Mouse (Mus musculus): ENCODE results near the gene Meiob. TPM values are rescaled to one million over a fixed set of nuclear protein-coding genes. Genes with fewer than 3 reads are reported as not detected.

Gene Meiob
- polyA plus RNA-seq, 1 experiment from 2014 or later = not detected

DNA sequence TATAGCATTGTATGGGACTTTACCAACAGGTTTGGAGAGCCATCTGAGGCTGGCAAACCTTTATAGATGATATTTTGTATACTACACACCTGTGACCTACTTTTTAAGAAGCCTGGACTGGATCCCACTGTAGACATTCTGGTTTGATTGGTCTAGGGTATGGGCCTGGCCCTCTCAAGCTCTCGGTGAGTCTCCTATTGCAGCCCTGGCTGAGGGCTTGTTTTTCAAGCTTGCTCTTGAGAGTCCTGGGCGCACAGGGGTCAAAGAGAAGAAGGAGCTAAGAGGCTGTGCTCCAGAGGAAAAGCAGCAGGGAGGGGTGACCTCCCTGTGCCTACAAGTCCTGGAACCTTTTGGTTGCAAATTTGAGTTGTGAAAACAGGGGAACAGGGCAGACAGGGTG lies 27.0 kb upstream of the Meiob start:
- WGBS = 88% methylated on average over 2 of the region's 2 CpGs
- no peak overlapping the region for H3K4me2 ChIP-seq (ENCODE audit: low read depth)
- no peak for DNase-seq (ENCODE audit: low spot score)
- no peak for ATAC-seq (ENCODE audit: insufficient read depth, low FRiP score, low TSS enrichment)
- no peaks in the 10 kb centered on the region for H3K36me3 ChIP-seq (ENCODE audit: control insufficient read depth, insufficient read depth, low read length)
- H3K4me1 ChIP-seq (ENCODE audit: control insufficient read depth, insufficient read depth, low read length) = no peaks in the 10 kb centered on the region
- H3K27me3 ChIP-seq (ENCODE audit: control insufficient read depth, insufficient read depth, low read length) = no peaks in the 10 kb centered on the region
- no peak overlapping the region for H3K4me3 ChIP-seq (ENCODE audit: low read depth, low read length)
- H3K9me3 ChIP-seq (ENCODE audit: control insufficient read depth, low read length) = no peaks in the 10 kb centered on the region
- no peak overlapping the region for H3K9ac ChIP-seq (ENCODE audit: low read length)
- no peak overlapping the region for H3K27ac ChIP-seq (ENCODE audit: low read depth, low read length)

GRCm38 (mm10) chr17:24780821-24781220 lies 23.3 kb upstream of the Meiob start:
- ATAC-seq (ENCODE audit: insufficient read depth, low FRiP score, low TSS enrichment) (no peak), DNase-seq (ENCODE audit: low spot score) (no peak)
- no peak overlapping the region for H3K27ac ChIP-seq (ENCODE audit: low read depth, low read length)
- 94% methylated on average over 2 of the region's 2 CpGs for WGBS
- H3K36me3 ChIP-seq (ENCODE audit: control insufficient read depth, insufficient read depth, low read length) = no peaks in the 10 kb centered on the region
- no peaks in the 10 kb centered on the region for H3K27me3 ChIP-seq (ENCODE audit: control insufficient read depth, insufficient read depth, low read length)
- no peak overlapping the region for H3K4me2 ChIP-seq (ENCODE audit: low read depth)
- no peaks in the 10 kb centered on the region for H3K4me1 ChIP-seq (ENCODE audit: control insufficient read depth, insufficient read depth, low read length)
- no peaks in the 10 kb centered on the region for H3K9me3 ChIP-seq (ENCODE audit: control insufficient read depth, low read length)
- H3K9ac ChIP-seq (ENCODE audit: low read length) = no peak overlapping the region
- H3K4me3 ChIP-seq (ENCODE audit: low read depth, low read length) = no peak overlapping the region

- DNase-seq (ENCODE audit: low spot score) = no peak
- 69% methylated on average over 8 of the region's 8 CpGs for WGBS
- no peaks in the 10 kb centered on the region for H3K36me3 ChIP-seq (ENCODE audit: control insufficient read depth, insufficient read depth, low read length)
- H3K4me2 ChIP-seq (ENCODE audit: low read depth) = no peak overlapping the region
- no peak overlapping the region for H3K9ac ChIP-seq (ENCODE audit: low read length)
- H3K27ac ChIP-seq (ENCODE audit: low read depth, low read length) = no peak overlapping the region
- no peaks in the 10 kb centered on the region for H3K4me1 ChIP-seq (ENCODE audit: control insufficient read depth, insufficient read depth, low read length)
- no peak overlapping the region for H3K4me3 ChIP-seq (ENCODE audit: low read depth, low read length)
- H3K9me3 ChIP-seq (ENCODE audit: control insufficient read depth, low read length) = no peaks in the 10 kb centered on the region
- no peak for ATAC-seq (ENCODE audit: insufficient read depth, low FRiP score, low TSS enrichment)
- H3K27me3 ChIP-seq (ENCODE audit: control insufficient read depth, insufficient read depth, low read length) = no peaks in the 10 kb centered on the region
Observed at GRCm38 (mm10) chr17:24792190-24792589, 11.9 kb upstream of the Meiob start.

- H3K36me3 ChIP-seq (ENCODE audit: control insufficient read depth, insufficient read depth, low read length) = no peaks in the 10 kb centered on the region
- no peak for ATAC-seq (ENCODE audit: insufficient read depth, low FRiP score, low TSS enrichment)
- H3K4me2 ChIP-seq (ENCODE audit: low read depth) = no peak overlapping the region
- WGBS = 70% methylated on average over 12 of the region's 12 CpGs
- no peak overlapping the region for H3K27ac ChIP-seq (ENCODE audit: low read depth, low read length)
- DNase-seq (ENCODE audit: low spot score) = no peak
- H3K9ac ChIP-seq (ENCODE audit: low read length) = no peak overlapping the region
- H3K4me3 ChIP-seq (ENCODE audit: low read depth, low read length) = no peak overlapping the region
- H3K9me3 ChIP-seq (ENCODE audit: control insufficient read depth, low read length) = no peaks in the 10 kb centered on the region
- no peaks in the 10 kb centered on the region for H3K27me3 ChIP-seq (ENCODE audit: control insufficient read depth, insufficient read depth, low read length)
- H3K4me1 ChIP-seq (ENCODE audit: control insufficient read depth, insufficient read depth, low read length) = no peaks in the 10 kb centered on the region
Observed at GRCm38 (mm10) chr17:24794791-24795190, 9.3 kb upstream of the Meiob start.

GRCm38 (mm10) chr17:24796969-24797368 lies 7.1 kb upstream of the Meiob start:
- H3K4me1 ChIP-seq (ENCODE audit: control insufficient read depth, insufficient read depth, low read length) = no peaks in the 10 kb centered on the region
- no peaks in the 10 kb centered on the region for H3K9me3 ChIP-seq (ENCODE audit: control insufficient read depth, low read length)
- no peak overlapping the region for H3K4me3 ChIP-seq (ENCODE audit: low read depth, low read length)
- H3K36me3 ChIP-seq (ENCODE audit: control insufficient read depth, insufficient read depth, low read length) = no peaks in the 10 kb centered on the region
- no peak overlapping the region for H3K9ac ChIP-seq (ENCODE audit: low read length)
- 85% methylated on average over 3 of the region's 3 CpGs for WGBS
- DNase-seq (ENCODE audit: low spot score) = no peak
- H3K4me2 ChIP-seq (ENCODE audit: low read depth) = no peak overlapping the region
- H3K27ac ChIP-seq (ENCODE audit: low read depth, low read length) = no peak overlapping the region
- no peak for ATAC-seq (ENCODE audit: insufficient read depth, low FRiP score, low TSS enrichment)
- H3K27me3 ChIP-seq (ENCODE audit: control insufficient read depth, insufficient read depth, low read length) = no peaks in the 10 kb centered on the region

DNA sequence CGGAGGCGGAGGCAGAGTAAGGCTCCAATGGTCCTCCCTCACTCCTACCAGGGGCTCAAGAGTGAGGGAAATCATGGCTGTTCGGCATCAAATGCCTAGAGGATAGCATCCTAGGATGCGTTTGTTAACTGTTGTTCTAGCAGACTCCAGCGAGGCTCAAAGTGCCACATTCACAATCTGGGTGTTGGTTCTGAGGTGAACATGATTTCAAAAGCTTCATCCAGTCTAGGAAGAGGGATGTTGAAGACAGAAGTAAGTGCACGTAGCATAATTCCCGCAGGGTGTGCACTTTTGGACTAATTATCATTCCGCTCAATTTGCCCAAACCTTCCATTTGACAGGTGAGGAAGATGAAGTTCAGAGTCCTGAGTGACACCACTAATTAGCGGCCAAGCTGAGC lies 5.9 kb upstream of the Meiob start:
- no peak overlapping the region for H3K27ac ChIP-seq (ENCODE audit: low read depth, low read length)
- no peak for ATAC-seq (ENCODE audit: insufficient read depth, low FRiP score, low TSS enrichment)
- 58% methylated on average over 9 of the region's 9 CpGs for WGBS
- no peaks in the 10 kb centered on the region for H3K9me3 ChIP-seq (ENCODE audit: control insufficient read depth, low read length)
- H3K36me3 ChIP-seq (ENCODE audit: control insufficient read depth, insufficient read depth, low read length) = no peaks in the 10 kb centered on the region
- no peak overlapping the region for H3K9ac ChIP-seq (ENCODE audit: low read length)
- no peaks in the 10 kb centered on the region for H3K27me3 ChIP-seq (ENCODE audit: control insufficient read depth, insufficient read depth, low read length)
- no peak overlapping the region for H3K4me3 ChIP-seq (ENCODE audit: low read depth, low read length)
- no peak overlapping the region for H3K4me2 ChIP-seq (ENCODE audit: low read depth)
- no peak for DNase-seq (ENCODE audit: low spot score)
- no peaks in the 10 kb centered on the region for H3K4me1 ChIP-seq (ENCODE audit: control insufficient read depth, insufficient read depth, low read length)

DNA sequence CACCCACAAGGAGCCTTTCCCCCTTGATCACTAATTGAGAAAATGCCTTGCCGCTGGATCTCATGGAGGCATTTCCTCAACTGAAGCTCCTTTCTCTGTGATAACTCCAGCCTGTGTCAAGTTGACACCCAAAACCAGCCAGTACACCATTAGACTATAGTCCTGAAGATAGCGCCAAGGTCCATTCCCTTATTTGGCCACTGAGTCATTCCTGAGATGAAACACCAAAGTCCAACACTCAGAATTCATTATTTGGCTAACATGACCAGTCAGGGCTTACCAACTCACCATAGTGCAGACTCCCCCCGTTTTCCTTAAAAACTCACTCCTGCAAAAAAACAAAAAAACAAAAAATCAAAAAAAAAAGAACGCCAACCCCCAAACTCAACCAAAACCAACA lies 4.6 kb upstream of the Meiob start:
- Histone ChIP-seq H3K9me3 (ENCODE audit: control insufficient read depth, low read length) (no peaks in the 10 kb centered on the region), H3K27ac (ENCODE audit: low read depth, low read length) (no peak overlapping the region), H3K27me3 (ENCODE audit: control insufficient read depth, insufficient read depth, low read length) (peaks cover 5% of the 10 kb centered on the region), H3K4me3 (ENCODE audit: low read depth, low read length) (no peak overlapping the region), H3K36me3 (ENCODE audit: control insufficient read depth, insufficient read depth, low read length) (no peaks in the 10 kb centered on the region), H3K4me1 (ENCODE audit: control insufficient read depth, insufficient read depth, low read length) (no peaks in the 10 kb centered on the region), H3K4me2 (ENCODE audit: low read depth) (no peak overlapping the region), H3K9ac (ENCODE audit: low read length) (no peak overlapping the region)
- ATAC-seq (ENCODE audit: insufficient read depth, low FRiP score, low TSS enrichment) (no peak), DNase-seq (ENCODE audit: low spot score) (no peak)
- WGBS = 91% methylated on average over 4 of the region's 4 CpGs

DNA sequence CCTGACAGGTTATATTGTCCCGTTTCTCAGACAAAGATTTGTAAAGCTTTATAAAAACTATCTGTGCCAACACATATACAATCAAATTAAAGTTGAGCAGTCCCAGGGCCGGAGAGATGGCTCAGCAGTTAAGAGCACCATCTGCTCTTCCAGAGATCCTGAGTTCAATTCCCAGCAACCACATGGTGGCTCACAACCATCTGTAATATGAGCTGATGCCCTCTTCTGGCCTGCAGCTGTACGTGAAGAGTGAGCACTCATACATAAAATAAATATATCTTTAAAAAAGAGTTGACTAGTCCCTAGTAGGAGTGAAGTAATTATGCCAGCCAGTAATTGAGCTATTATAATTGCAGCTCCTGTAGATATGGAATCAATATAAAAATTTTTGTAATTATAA lies 3.6 kb upstream of the Meiob start:
- 59% methylated on average over 3 of the region's 3 CpGs for WGBS
- H3K27ac ChIP-seq (ENCODE audit: low read depth, low read length) = no peak overlapping the region
- H3K9ac ChIP-seq (ENCODE audit: low read length) = no peak overlapping the region
- DNase-seq (ENCODE audit: low spot score) (no peak), ATAC-seq (ENCODE audit: insufficient read depth, low FRiP score, low TSS enrichment) (no peak)
- no peak overlapping the region for H3K4me3 ChIP-seq (ENCODE audit: low read depth, low read length)
- H3K9me3 ChIP-seq (ENCODE audit: control insufficient read depth, low read length) = no peaks in the 10 kb centered on the region
- no peaks in the 10 kb centered on the region for H3K4me1 ChIP-seq (ENCODE audit: control insufficient read depth, insufficient read depth, low read length)
- no peaks in the 10 kb centered on the region for H3K36me3 ChIP-seq (ENCODE audit: control insufficient read depth, insufficient read depth, low read length)
- peaks cover 13% of the 10 kb centered on the region for H3K27me3 ChIP-seq (ENCODE audit: control insufficient read depth, insufficient read depth, low read length)
- no peak overlapping the region for H3K4me2 ChIP-seq (ENCODE audit: low read depth)

DNA sequence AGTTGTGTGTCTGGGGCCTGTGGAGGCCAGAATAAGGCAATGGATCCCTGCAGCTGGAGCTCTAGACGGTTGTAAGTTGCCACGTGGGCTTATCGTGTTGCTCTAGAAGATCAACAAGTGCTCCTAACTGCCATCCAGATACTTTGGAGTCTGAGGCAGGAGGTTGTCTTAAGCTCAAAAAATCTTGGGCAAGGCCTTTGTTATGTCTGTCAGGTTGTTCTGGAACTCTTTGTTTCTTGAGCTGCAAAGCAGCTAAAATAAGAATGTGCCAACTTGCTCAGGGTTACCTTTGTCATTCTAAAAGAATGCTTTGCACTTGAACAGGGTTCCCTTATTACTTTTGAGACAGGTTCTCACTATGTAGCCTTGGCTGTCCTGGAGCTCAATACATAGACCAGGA lies 7.1 kb downstream of the Meiob start:
- H3K9ac ChIP-seq (ENCODE audit: low read length) = no peak overlapping the region
- peaks cover 1% of the 10 kb centered on the region; the same call in 1 of the 2 replicates for H3K27me3 ChIP-seq (ENCODE audit: control insufficient read depth, insufficient read depth, low read length)
- WGBS = 73% methylated on average over 3 of the region's 3 CpGs
- H3K9me3 ChIP-seq (ENCODE audit: control insufficient read depth, low read length) = no peaks in the 10 kb centered on the region
- DNase-seq (ENCODE audit: low spot score) = no peak
- no peak for ATAC-seq (ENCODE audit: insufficient read depth, low FRiP score, low TSS enrichment)
- H3K4me1 ChIP-seq (ENCODE audit: control insufficient read depth, insufficient read depth, low read length) = no peaks in the 10 kb centered on the region
- no peaks in the 10 kb centered on the region for H3K36me3 ChIP-seq (ENCODE audit: control insufficient read depth, insufficient read depth, low read length)
- H3K27ac ChIP-seq (ENCODE audit: low read depth, low read length) = no peak overlapping the region
- no peak overlapping the region for H3K4me3 ChIP-seq (ENCODE audit: low read depth, low read length)
- no peak overlapping the region for H3K4me2 ChIP-seq (ENCODE audit: low read depth)
